Mouse (Mus musculus): ENCODE results near the gene Ttf1.

DNA sequence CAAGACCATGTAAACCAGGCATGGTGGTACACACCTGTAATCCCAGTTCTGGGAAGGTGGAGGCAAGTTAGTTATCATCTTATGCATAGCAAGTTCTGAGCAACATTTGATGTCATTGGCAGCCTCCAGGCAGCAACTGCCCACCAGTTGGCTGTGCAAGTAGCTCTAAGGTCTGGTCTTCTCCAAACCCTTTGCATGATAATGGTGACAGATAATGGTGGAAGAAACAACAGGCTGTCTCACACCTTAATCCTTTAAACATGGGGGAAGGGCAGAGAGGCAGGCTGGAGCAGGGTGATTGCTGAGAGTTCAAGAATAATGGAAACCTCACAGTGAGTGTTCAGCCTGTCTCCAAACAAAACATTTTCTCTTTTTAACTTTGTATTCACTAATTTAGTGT, 60.9 kb downstream of the Ttf1 start:
- TF ChIP-seq POLR2A (IDR thresholded peaks at IDR 0.05; ENCODE audit: borderline replicate concordance, control insufficient read depth, low read depth, low read length) (no peak), CTCF (IDR thresholded peaks at IDR 0.05; ENCODE audit: control insufficient read depth, insufficient read depth, low read length) (no peak)
